Mouse (Mus musculus) hindbrain, embryonic 13.5 days (tissue): ENCODE results near the gene 4933412E24Rik. TPM values are rescaled to one million over a fixed set of nuclear protein-coding genes. Genes with fewer than 3 reads are reported as not detected.

Experiments
- ATAC-seq: fragments of 200-750 bp; cut with Nextera tagmentation; 2 replicates; pipeline ENCODE4 v1.8.0; 2017; ENCODE audit warnings: moderate TSS enrichment; ENCODE audit not compliant: low FRiP score
- H3K27ac ChIP-seq: fragments of 300-500 bp; sonication (generic); 2 replicates; pipeline ENCODE4 v1.5.1; 2015; ENCODE audit warnings: inconsistent platforms, mild to moderate bottlenecking, moderate library complexity
- H3K27me3 ChIP-seq: fragments of 300-500 bp; sonication (generic); 2 replicates; pipeline ENCODE4 v1.6.1; 2015; ENCODE audit warnings: mild to moderate bottlenecking, inconsistent platforms
- H3K36me3 ChIP-seq: fragments of 300-500 bp; sonication (generic); 2 replicates; pipeline ENCODE4 v1.6.1; 2015; ENCODE audit warnings: mild to moderate bottlenecking, inconsistent platforms
- H3K4me1 ChIP-seq: fragments of 300-500 bp; sonication (generic); replicated peaks from 2 replicates; pipeline ENCODE4 v1.6.1; 2015; ENCODE audit warnings: inconsistent platforms
- H3K4me2 ChIP-seq: fragments of 300-500 bp; sonication (generic); 2 replicates; pipeline ENCODE4 v1.6.1; 2015; ENCODE audit warnings: inconsistent platforms, mild to moderate bottlenecking, moderate library complexity
- H3K4me3 ChIP-seq: fragments of 300-500 bp; sonication (generic); 2 replicates; pipeline ENCODE4 v1.5.1; 2015; ENCODE audit warnings: mild to moderate bottlenecking, inconsistent platforms
- H3K9ac ChIP-seq: fragments of 300-500 bp; sonication (generic); 2 replicates; pipeline ENCODE4 v1.6.1; 2015; ENCODE audit warnings: mild to moderate bottlenecking, inconsistent platforms
- H3K9me3 ChIP-seq: fragments of 300-500 bp; sonication (generic); 2 replicates; pipeline ENCODE4 v1.6.1; 2016; ENCODE audit warnings: inconsistent platforms
- WGBS: fragments of 180-500 bp; shearing (Covaris S2); methylation state at CpG from one replicate; pipeline ENCODE4 v1.1.7; 2015; 5-methylcytosine and 5-hydroxymethylcytosine counted together
- polyA plus RNA-seq: library from polyadenylated mRNA; unstranded; fragments of >200 nt; fragmentation: Nextera tagmentation; extraction: Ambion mirVana; gene quantifications from 2 replicates; pipeline ENCODE4 v1.2.1, GENCODE M21; 2015

Gene 4933412E24Rik
- not detected in 2 replicates for polyA plus RNA-seq

DNA sequence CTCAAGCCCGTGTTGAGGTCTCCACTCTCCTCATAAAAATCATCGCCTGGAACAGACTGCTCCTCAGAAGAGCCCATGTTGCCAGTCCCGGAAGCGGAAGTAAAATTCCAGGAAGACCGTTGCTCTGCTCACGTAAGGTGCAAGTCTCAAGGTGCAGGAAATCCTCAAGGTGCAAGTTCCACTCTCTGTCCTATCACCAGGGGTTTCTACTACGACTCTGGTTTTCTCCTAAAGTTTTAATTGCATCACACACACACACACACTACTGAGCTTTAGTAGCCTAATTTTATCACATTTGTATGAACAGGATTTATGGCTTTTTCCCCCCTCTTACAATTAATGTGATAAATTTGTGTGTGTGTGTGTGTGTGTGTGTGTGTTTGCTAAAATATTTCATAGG lies at the start of gene 4933412E24Rik:
TSS of gene 4933412E24Rik (minus strand) at position 101 of the 400 bp plus-strand sequence.
- H3K9ac ChIP-seq = no peak within 1 kb of the TSS
- no peak within 1 kb of the TSS for H3K4me3 ChIP-seq
- H3K27ac ChIP-seq = no peak within 1 kb of the TSS
- no peaks in the 10 kb centered on the region for H3K36me3 ChIP-seq
- 91% methylated on average over 7 of the region's 7 CpGs for WGBS
- no peaks in the 10 kb centered on the region for H3K27me3 ChIP-seq
- H3K4me2 ChIP-seq = no peak within 1 kb of the TSS
- ATAC-seq = no peak
- H3K4me1 ChIP-seq = no peaks in the 10 kb centered on the region
- no peaks in the 10 kb centered on the region for H3K9me3 ChIP-seq

DNA sequence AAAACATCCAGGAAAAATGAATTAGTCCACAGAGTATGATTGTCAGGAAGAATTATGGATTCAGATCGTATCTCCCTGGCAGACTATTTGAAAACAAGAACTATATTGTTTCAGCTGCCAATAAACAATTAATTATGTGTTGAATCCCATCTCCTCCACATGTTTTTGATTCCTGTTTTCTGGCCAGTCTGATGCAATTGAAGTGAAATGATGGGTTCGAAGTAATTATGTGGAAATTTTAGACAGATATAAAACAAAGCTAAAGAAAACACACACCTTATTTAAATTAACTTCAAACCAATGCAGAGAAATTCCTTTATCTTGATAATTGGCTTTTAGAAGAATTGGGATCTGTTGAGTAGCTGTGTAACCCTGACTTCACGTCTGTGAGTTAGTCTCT lies 14.3 kb upstream of the 4933412E24Rik start:
- no peak for ATAC-seq
- Histone ChIP-seq H3K9ac (no peak overlapping the region), H3K36me3 (no peaks in the 10 kb centered on the region), H3K9me3 (no peaks in the 10 kb centered on the region), H3K27me3 (no peaks in the 10 kb centered on the region), H3K27ac (no peak overlapping the region), H3K4me3 (no peak overlapping the region), H3K4me2 (no peak overlapping the region), H3K4me1 (no peaks in the 10 kb centered on the region)
- WGBS = 71% methylated on average over 3 of the region's 3 CpGs

DNA sequence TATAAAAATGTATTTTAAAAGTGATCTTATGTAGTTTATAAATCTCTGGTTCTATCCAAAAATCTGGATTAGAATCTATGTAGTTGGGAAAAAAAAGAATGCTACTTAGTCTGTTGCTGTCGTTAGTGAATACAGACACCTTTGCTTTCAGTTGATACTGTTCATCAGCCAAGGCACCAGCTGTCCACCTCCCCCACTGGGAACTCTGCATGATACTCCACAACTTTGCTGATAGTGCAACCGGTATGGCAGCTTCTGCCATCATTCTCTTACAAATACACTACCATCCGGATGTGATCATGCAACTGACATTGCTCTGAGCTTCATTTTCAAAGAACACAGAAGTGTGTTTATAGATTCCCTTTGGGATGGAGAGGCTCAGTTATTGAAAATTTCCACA lies 4.8 kb upstream of the 4933412E24Rik start:
- Histone ChIP-seq H3K27ac (no peak overlapping the region), H3K9me3 (no peaks in the 10 kb centered on the region), H3K4me3 (no peak overlapping the region), H3K27me3 (no peaks in the 10 kb centered on the region), H3K9ac (no peak overlapping the region), H3K4me2 (no peak overlapping the region), H3K36me3 (no peaks in the 10 kb centered on the region), H3K4me1 (no peaks in the 10 kb centered on the region)
- WGBS = 44% methylated on average over 3 of the region's 3 CpGs
- no peak for ATAC-seq

DNA sequence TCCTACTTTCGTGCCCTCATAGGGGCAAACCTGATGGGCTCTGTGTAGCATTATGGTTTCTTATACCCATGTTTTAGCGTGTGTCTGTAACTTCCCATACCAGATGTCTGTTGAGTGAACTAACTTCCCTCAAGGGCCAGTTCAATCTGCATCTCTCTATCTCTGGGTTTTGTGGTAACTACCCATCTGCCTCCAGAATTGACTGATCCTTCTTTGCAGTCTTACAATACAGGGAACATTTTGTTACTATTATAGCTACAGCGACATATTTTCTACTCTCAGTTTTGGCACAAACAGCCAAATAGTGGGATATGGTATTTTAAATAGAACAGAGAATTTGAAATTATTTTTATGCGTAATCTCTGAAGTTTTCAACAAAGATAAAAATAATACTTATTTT lies 6.2 kb downstream of the 4933412E24Rik start:
- Histone ChIP-seq H3K4me2 (no peak overlapping the region), H3K9ac (no peak overlapping the region), H3K27ac (no peak overlapping the region), H3K36me3 (no peaks in the 10 kb centered on the region), H3K27me3 (no peaks in the 10 kb centered on the region), H3K4me3 (no peak overlapping the region), H3K4me1 (no peaks in the 10 kb centered on the region), H3K9me3 (no peaks in the 10 kb centered on the region)
- WGBS = 94% methylated on average over 4 of the region's 4 CpGs
- no peak for ATAC-seq

DNA sequence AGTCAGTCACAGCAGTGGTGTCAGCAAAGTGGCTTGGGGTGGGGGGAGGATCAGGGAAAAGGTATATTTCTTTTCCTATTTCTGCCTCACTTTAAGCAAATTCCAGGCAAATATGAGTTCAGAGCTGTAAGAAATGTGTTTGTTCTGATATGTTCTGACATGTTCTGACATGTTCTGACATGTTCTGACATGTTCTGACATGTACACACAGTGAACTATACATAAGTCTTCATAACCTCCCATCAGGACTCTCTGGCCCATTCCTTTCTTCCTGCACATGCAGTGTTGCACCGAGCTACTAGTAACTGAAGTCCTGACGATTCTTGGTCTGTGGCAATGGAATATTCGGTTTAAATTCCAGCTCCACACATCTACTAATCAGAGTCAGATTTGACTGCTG lies 6.8 kb downstream of the 4933412E24Rik start:
- H3K4me2 ChIP-seq = no peak overlapping the region
- no peaks in the 10 kb centered on the region for H3K27me3 ChIP-seq
- WGBS = 90% methylated on average over 3 of the region's 3 CpGs
- no peaks in the 10 kb centered on the region for H3K9me3 ChIP-seq
- no peak overlapping the region for H3K4me3 ChIP-seq
- no peaks in the 10 kb centered on the region for H3K4me1 ChIP-seq
- no peak overlapping the region for H3K27ac ChIP-seq
- no peak for ATAC-seq
- H3K36me3 ChIP-seq = no peaks in the 10 kb centered on the region
- no peak overlapping the region for H3K9ac ChIP-seq

DNA sequence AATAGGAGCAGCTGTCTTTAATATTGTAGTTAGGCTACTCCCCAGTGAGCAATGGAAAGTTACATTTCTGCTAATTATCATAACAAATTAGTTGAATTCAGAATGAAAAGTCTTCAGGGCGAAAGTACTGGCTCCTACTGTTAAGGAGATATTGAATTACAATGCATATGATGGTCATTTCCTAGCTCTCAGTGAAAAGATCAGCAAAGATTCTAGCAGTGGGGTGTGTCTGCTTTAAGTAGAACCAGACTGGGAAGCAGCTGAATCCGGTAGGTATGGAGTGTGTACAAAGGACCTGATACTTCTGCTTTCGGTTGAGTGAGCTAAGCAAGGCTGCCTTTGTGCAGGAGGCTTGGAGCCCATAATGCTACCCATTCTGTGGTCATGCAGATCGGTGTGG lies 32.6 kb downstream of the 4933412E24Rik start:
- H3K9me3 ChIP-seq = no peaks in the 10 kb centered on the region
- 40% methylated on average over 4 of the region's 4 CpGs for WGBS

DNA sequence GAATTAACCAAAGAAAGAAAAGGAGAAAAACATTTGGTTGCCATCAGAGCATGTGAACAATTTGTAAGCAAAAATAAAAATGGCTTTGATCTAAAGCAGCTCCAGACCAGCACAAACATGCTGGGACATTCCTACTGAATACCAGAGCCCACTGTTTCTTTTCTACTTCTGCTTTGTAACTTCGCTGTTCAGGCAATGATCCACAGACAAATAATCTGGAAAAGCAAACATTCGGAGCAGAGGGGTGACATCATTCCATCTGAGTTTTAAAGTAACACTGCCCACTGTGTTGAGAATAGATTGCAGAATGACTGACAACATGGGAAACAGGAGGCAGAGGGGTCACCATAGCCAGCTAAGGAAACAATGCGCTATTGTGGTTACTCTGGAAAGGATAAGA lies 41.1 kb downstream of the 4933412E24Rik start:
- Histone ChIP-seq H3K4me1 (peaks cover 8% of the 10 kb centered on the region), H3K4me2 (no peak overlapping the region), H3K9me3 (no peaks in the 10 kb centered on the region), H3K36me3 (no peaks in the 10 kb centered on the region), H3K4me3 (no peak overlapping the region), H3K27me3 (no peaks in the 10 kb centered on the region), H3K9ac (no peak overlapping the region), H3K27ac (no peak overlapping the region)
- 58% methylated on average over 3 of the region's 3 CpGs for WGBS
- no peak for ATAC-seq

More for the DNA sequence above, 32.6 kb downstream of the 4933412E24Rik start:
- H3K36me3 ChIP-seq = no peaks in the 10 kb centered on the region
- H3K9ac ChIP-seq = no peak overlapping the region
- no peak overlapping the region for H3K4me3 ChIP-seq
- ATAC-seq = no peak
- H3K4me1 ChIP-seq = no peaks in the 10 kb centered on the region
- no peak overlapping the region for H3K4me2 ChIP-seq
- no peaks in the 10 kb centered on the region for H3K27me3 ChIP-seq
- no peak overlapping the region for H3K27ac ChIP-seq

DNA sequence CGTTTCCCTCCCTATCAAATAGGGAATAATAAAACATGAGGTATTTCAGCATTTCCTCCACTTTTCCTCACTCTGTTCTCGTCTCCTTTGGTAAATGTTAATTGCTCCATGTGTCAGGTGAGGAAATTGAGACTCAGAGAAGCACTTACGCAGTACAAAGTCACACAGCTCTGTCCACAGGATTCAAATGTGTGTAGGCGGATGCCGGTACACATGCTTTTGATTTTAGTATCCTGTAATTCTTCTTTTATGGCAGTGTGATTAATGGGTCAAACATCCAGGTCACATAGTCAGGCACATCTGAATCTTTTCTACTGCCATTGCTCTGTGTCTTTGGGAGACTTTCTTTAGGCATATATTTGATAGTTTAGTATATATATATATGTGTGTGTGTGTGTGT lies 41.8 kb downstream of the 4933412E24Rik start:
- 0 out of 2 replicates have a peak overlapping the region, but pooled peaks have one; percentile 12 for H3K27ac ChIP-seq
- no peaks in the 10 kb centered on the region for H3K27me3 ChIP-seq
- H3K9ac ChIP-seq = no peak overlapping the region
- no peak overlapping the region for H3K4me3 ChIP-seq
- WGBS = 76% methylated on average over 5 of the region's 5 CpGs
- peaks cover 8% of the 10 kb centered on the region for H3K4me1 ChIP-seq
- no peaks in the 10 kb centered on the region for H3K36me3 ChIP-seq
- no peak for ATAC-seq
- H3K4me2 ChIP-seq = no peak overlapping the region
- no peaks in the 10 kb centered on the region for H3K9me3 ChIP-seq

DNA sequence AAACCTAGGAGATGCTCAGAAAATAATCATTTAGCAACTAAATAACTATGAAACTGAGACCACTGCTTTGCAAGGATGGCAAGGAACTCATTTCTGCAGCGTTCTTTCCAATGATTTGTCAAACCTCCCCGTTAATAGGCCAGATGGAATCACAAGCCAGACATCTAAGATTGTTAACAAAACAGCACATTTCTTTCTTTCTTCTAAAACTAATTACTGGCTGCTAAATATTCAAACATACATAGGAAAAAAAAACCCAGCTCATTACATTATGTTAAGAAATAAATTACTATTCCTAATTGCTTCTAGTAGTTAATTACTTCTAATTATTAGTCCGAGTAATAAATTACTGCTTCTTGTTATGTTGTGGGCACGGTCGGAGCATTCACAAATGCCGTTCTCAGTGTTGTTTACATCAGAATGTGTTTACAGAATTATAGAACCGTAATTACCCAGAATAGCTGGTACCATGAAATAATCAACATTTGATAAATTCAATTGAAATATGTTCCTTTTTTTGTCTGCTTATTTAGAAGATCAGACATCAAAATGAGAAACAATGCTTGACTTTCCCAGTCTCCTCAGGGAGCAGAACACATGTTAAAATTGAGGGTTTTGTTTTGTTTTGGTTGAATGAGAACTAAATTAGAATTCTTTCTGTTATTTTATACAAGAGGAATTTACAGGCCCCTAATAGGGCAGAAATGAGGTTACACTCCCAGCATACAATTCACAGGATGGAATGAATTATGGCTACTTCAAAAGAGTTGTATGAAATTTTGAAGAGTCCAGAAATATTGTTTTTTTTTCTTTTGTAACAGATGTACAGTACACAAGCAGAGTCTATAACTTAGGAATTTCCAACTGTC lies 42.5 kb downstream of the 4933412E24Rik start:
- H3K27me3 ChIP-seq = no peaks in the 10 kb centered on the region
- WGBS = 64% methylated on average over 7 of the region's 7 CpGs
- H3K4me3 ChIP-seq = no peak overlapping the region
- no peaks in the 10 kb centered on the region for H3K9me3 ChIP-seq
- H3K9ac ChIP-seq = no peak overlapping the region
- peaks cover 8% of the 10 kb centered on the region for H3K4me1 ChIP-seq
- no peak overlapping the region for H3K27ac ChIP-seq
- H3K4me2 ChIP-seq = no peak overlapping the region
- H3K36me3 ChIP-seq = no peaks in the 10 kb centered on the region
- no peak for ATAC-seq
